Mouse (Mus musculus): Measurements from ENCODE around the gene Casc3. TPM values are rescaled to one million over a fixed set of nuclear protein-coding genes. Genes with fewer than 3 reads are reported as not detected.

Gene Casc3
- polyA plus RNA-seq, 1 experiment from 2014 or later, result 50.2 TPM

- H3K4me2 ChIP-seq, result no peak overlapping the region
- no peak overlapping the region for H3K4me3 ChIP-seq
- no peaks in the 10 kb centered on the region for H3K4me1 ChIP-seq (replicated peaks)
- H3K27me3 ChIP-seq, result no peaks in the 10 kb centered on the region
- no peaks in the 10 kb centered on the region for H3K9me3 ChIP-seq
- 88% methylated on average over 2 of the region's 2 CpGs for WGBS
- no peak for ATAC-seq (ENCODE audit: low FRiP score)
- H3K36me3 ChIP-seq, result peaks cover 92% of the 10 kb centered on the region
- no peak overlapping the region for H3K27ac ChIP-seq
- no peak overlapping the region for H3K9ac ChIP-seq
Observed at GRCm38 (mm10) chr11:98827877-98828276, 23.2 kb downstream of the Casc3 start.

GRCm38 (mm10) chr11:98829091-98829775, 24.5 kb downstream of the Casc3 start:
- no peaks in the 10 kb centered on the region for H3K27me3 ChIP-seq
- no peak overlapping the region for H3K4me3 ChIP-seq
- H3K4me1 ChIP-seq (replicated peaks), result 0 out of 2 replicates have a peak, but pooled peaks cover under 1% of the 10 kb centered on the region
- no peak for ATAC-seq (ENCODE audit: low FRiP score)
- WGBS, result 71% methylated on average over 12 of the region's 12 CpGs
- H3K36me3 ChIP-seq, result peaks cover 94% of the 10 kb centered on the region
- H3K4me2 ChIP-seq, result no peak overlapping the region
- no peak overlapping the region for H3K9ac ChIP-seq
- H3K9me3 ChIP-seq, result no peaks in the 10 kb centered on the region
- no peak overlapping the region for H3K27ac ChIP-seq

GRCm38 (mm10) chr11:98829875-98830274, 25.2 kb downstream of the Casc3 start:
- Histone ChIP-seq H3K36me3 (peaks cover 94% of the 10 kb centered on the region), H3K9me3 (no peaks in the 10 kb centered on the region), H3K4me1 (replicated peaks) (peaks cover 5% of the 10 kb centered on the region; the same call in 1 of the 2 replicates), H3K9ac (no peak overlapping the region), H3K27ac (no peak overlapping the region), H3K27me3 (no peaks in the 10 kb centered on the region), H3K4me2 (no peak overlapping the region), H3K4me3 (no peak overlapping the region)
- no peak for ATAC-seq (ENCODE audit: low FRiP score)
- WGBS, result 75% methylated on average over 4 of the region's 4 CpGs

GRCm38 (mm10) chr11:98835296-98835695, 30.6 kb downstream of the Casc3 start:
- H3K9me3 ChIP-seq, result no peaks in the 10 kb centered on the region
- ATAC-seq (ENCODE audit: low FRiP score), result no peak
- no peak overlapping the region for H3K9ac ChIP-seq
- H3K4me3 ChIP-seq, result no peak overlapping the region
- H3K4me2 ChIP-seq, result no peak overlapping the region
- H3K27ac ChIP-seq, result no peak overlapping the region
- H3K36me3 ChIP-seq, result peaks cover 45% of the 10 kb centered on the region
- peaks cover 41% of the 10 kb centered on the region for H3K4me1 ChIP-seq (replicated peaks)
- 39% methylated on average over 5 of the region's 5 CpGs for WGBS
- H3K27me3 ChIP-seq, result peaks cover 12% of the 10 kb centered on the region

GRCm38 (mm10) chr11:98835725-98836124, 31.0 kb downstream of the Casc3 start:
- Histone ChIP-seq H3K27ac (no peak overlapping the region), H3K27me3 (peaks cover 12% of the 10 kb centered on the region), H3K4me3 (no peak overlapping the region), H3K9ac (no peak overlapping the region), H3K4me2 (no peak overlapping the region), H3K4me1 (replicated peaks) (peaks cover 41% of the 10 kb centered on the region), H3K36me3 (peaks cover 46% of the 10 kb centered on the region), H3K9me3 (no peaks in the 10 kb centered on the region)
- ATAC-seq (ENCODE audit: low FRiP score), result no peak
- 63% methylated on average over 3 of the region's 3 CpGs for WGBS

- peak; percentile 15 for ATAC-seq (ENCODE audit: low FRiP score)
- Histone ChIP-seq H3K9me3 (no peaks in the 10 kb centered on the region), H3K36me3 (peaks cover 42% of the 10 kb centered on the region), H3K27ac (no peak overlapping the region), H3K9ac (no peak overlapping the region), H3K4me3 (peak overlapping the region; percentile 72), H3K27me3 (peaks cover 12% of the 10 kb centered on the region), H3K4me1 (replicated peaks) (peaks cover 41% of the 10 kb centered on the region), H3K4me2 (peak overlapping the region; percentile 92)
- WGBS, result 27% methylated on average over 7 of the region's 7 CpGs
Observed at GRCm38 (mm10) chr11:98836128-98836527, 31.4 kb downstream of the Casc3 start.

GRCm38 (mm10) chr11:98836651-98837141, 32.0 kb downstream of the Casc3 start, which contains the start of gene Rapgefl1:
Rapgefl1 (plus strand) TSS chr11:98836785.
- peaks cover 37% of the 10 kb centered on the region for H3K36me3 ChIP-seq
- peak; percentile 86 for ATAC-seq (ENCODE audit: low FRiP score)
- H3K4me2 ChIP-seq, result peak within 1 kb of the TSS; percentile 92

GRCm38 (mm10) chr11:98837231-98837704, 32.6 kb downstream of the Casc3 start:
- under 1% methylated on average over 22 of the region's 29 CpGs for WGBS

More at GRCm38 (mm10) chr11:98836651-98837141, 32.0 kb downstream of the Casc3 start, which contains the start of gene Rapgefl1:
- Histone ChIP-seq H3K27me3 (peaks cover 12% of the 10 kb centered on the region), H3K9ac (peak within 1 kb of the TSS; percentile 80), H3K4me1 (replicated peaks) (peaks cover 41% of the 10 kb centered on the region), H3K9me3 (no peaks in the 10 kb centered on the region), H3K27ac (peak within 1 kb of the TSS; percentile 81), H3K4me3 (peak within 1 kb of the TSS; percentile 72)
- 0% methylated on average over 43 of the region's 48 CpGs for WGBS

GRCm38 (mm10) chr11:98837917-98838316, 33.2 kb downstream of the Casc3 start:
- no peak for ATAC-seq (ENCODE audit: low FRiP score)
- H3K4me1 ChIP-seq (replicated peaks), result peaks cover 41% of the 10 kb centered on the region
- H3K27me3 ChIP-seq, result peaks cover 12% of the 10 kb centered on the region
- peak overlapping the region; percentile 92 for H3K4me2 ChIP-seq
- WGBS, result 58% methylated on average over 11 of the region's 11 CpGs
- H3K27ac ChIP-seq, result no peak overlapping the region
- peaks cover 25% of the 10 kb centered on the region for H3K36me3 ChIP-seq
- H3K9ac ChIP-seq, result peak overlapping the region; percentile 80
- no peaks in the 10 kb centered on the region for H3K9me3 ChIP-seq
- H3K4me3 ChIP-seq, result peak overlapping the region; percentile 72

More at GRCm38 (mm10) chr11:98837231-98837704, 32.6 kb downstream of the Casc3 start:
- H3K9ac ChIP-seq, result peak overlapping the region; percentile 80
- H3K4me2 ChIP-seq, result peak overlapping the region; percentile 92
- peak overlapping the region; percentile 72 for H3K4me3 ChIP-seq
- H3K27me3 ChIP-seq, result peaks cover 12% of the 10 kb centered on the region
- H3K4me1 ChIP-seq (replicated peaks), result peaks cover 41% of the 10 kb centered on the region
- no peaks in the 10 kb centered on the region for H3K9me3 ChIP-seq
- peak; percentile 53 for ATAC-seq (ENCODE audit: low FRiP score)
- H3K36me3 ChIP-seq, result peaks cover 31% of the 10 kb centered on the region
- peak overlapping the region; percentile 81 for H3K27ac ChIP-seq

GRCm38 (mm10) chr11:98838512-98838911, 33.8 kb downstream of the Casc3 start:
- no peak for ATAC-seq (ENCODE audit: low FRiP score)
- peaks cover 19% of the 10 kb centered on the region for H3K36me3 ChIP-seq
- H3K4me1 ChIP-seq (replicated peaks), result peaks cover 41% of the 10 kb centered on the region
- 66% methylated on average over 9 of the region's 9 CpGs for WGBS
- peak overlapping the region; percentile 92 for H3K4me2 ChIP-seq
- peak overlapping the region; percentile 49; the same call in 1 of the 2 replicates for H3K9ac ChIP-seq
- H3K27ac ChIP-seq, result no peak overlapping the region
- H3K9me3 ChIP-seq, result no peaks in the 10 kb centered on the region
- H3K27me3 ChIP-seq, result peaks cover 12% of the 10 kb centered on the region
- H3K4me3 ChIP-seq, result 0 out of 2 replicates have a peak overlapping the region, but pooled peaks have one; percentile 2

GRCm38 (mm10) chr11:98839402-98839801, 34.7 kb downstream of the Casc3 start:
- Histone ChIP-seq H3K36me3 (peaks cover 10% of the 10 kb centered on the region), H3K4me2 (no peak overlapping the region), H3K27ac (no peak overlapping the region), H3K27me3 (peaks cover 12% of the 10 kb centered on the region), H3K4me1 (replicated peaks) (peaks cover 39% of the 10 kb centered on the region), H3K4me3 (no peak overlapping the region), H3K9ac (peak overlapping the region; percentile 43; the same call in 1 of the 2 replicates), H3K9me3 (no peaks in the 10 kb centered on the region)
- no peak for ATAC-seq (ENCODE audit: low FRiP score)
- WGBS, result 60% methylated on average over 6 of the region's 6 CpGs

GRCm38 (mm10) chr11:98839897-98840296, 35.2 kb downstream of the Casc3 start:
- H3K9me3 ChIP-seq, result no peaks in the 10 kb centered on the region

More at GRCm38 (mm10) chr11:98839897-98840296, 35.2 kb downstream of the Casc3 start:
- Histone ChIP-seq H3K27me3 (peaks cover 12% of the 10 kb centered on the region), H3K4me2 (no peak overlapping the region), H3K27ac (no peak overlapping the region), H3K4me3 (no peak overlapping the region), H3K36me3 (peaks cover 5% of the 10 kb centered on the region; the same call in 1 of the 2 replicates), H3K9ac (no peak overlapping the region; the same call in 1 of the 2 replicates), H3K4me1 (replicated peaks) (peaks cover 36% of the 10 kb centered on the region)
- WGBS, result 61% methylated on average over 10 of the region's 10 CpGs
- no peak for ATAC-seq (ENCODE audit: low FRiP score)
